Mouse (Mus musculus): ENCODE measurements at regions not wholly inside any gene's neighbourhood (a gene's known extent, or its start where the extent isn't known, plus 50 kb on each side); places are given as distances from the start of the nearest gene placed in this dataset.

GRCm38 (mm10) chr4:95507141-95507945 is 50.0 kb upstream of the Fggy start:
- no peak for DNase-seq

Measured in heart, postnatal 4 days (tissue).